Mouse (Mus musculus): Measurements from ENCODE around the gene Negr1. TPM values are rescaled to one million over a fixed set of nuclear protein-coding genes. Genes with fewer than 3 reads are reported as not detected.

Gene Negr1
- total and polyA plus RNA-seq, 3 experiments, result not detected

- TF ChIP-seq ZMIZ1 (IDR thresholded peaks at IDR 0.05; ENCODE audit: low read depth, low read length), result no peak
- no peak for TF ChIP-seq RCOR1 (conservative IDR thresholded peaks at IDR 0.05; ENCODE audit: low read depth, low read length)
- TF ChIP-seq GABPA (IDR thresholded peaks at IDR 0.05; ENCODE audit: insufficient replicate concordance, low read depth, low read length), result no peak
- TF ChIP-seq SIN3A (IDR thresholded peaks at IDR 0.05; ENCODE audit: low read length), result no peak
- no peak for TF ChIP-seq IRF4 (IDR thresholded peaks at IDR 0.05; ENCODE audit: low read depth, low read length)
- no peak for TF ChIP-seq ZC3H11A (IDR thresholded peaks at IDR 0.05; ENCODE audit: low read depth, low read length)
- no peak for TF ChIP-seq MEF2A (IDR thresholded peaks at IDR 0.05; ENCODE audit: borderline replicate concordance, low read depth, low read length)
- TF ChIP-seq POLR2A (IDR thresholded peaks at IDR 0.05; ENCODE audit: low read depth, low read length), result no peak
- no peak for TF ChIP-seq ELF1 (IDR thresholded peaks at IDR 0.05; ENCODE audit: low read depth, low read length)
- TF ChIP-seq JUN (IDR thresholded peaks at IDR 0.05; ENCODE audit: insufficient read depth, low read depth, low read length), result no peak
- no peak for TF ChIP-seq RAD21 (IDR thresholded peaks at IDR 0.05; ENCODE audit: low read depth, low read length)
- TF ChIP-seq UBTF (IDR thresholded peaks at IDR 0.05; ENCODE audit: low read depth, low read length), result no peak
- no peak for TF ChIP-seq ZKSCAN1 (IDR thresholded peaks at IDR 0.05; ENCODE audit: borderline replicate concordance, low read depth, low read length)
- TF ChIP-seq MYC (IDR thresholded peaks at IDR 0.05; ENCODE audit: low read depth, low read length), result no peak
- TF ChIP-seq EP300 (IDR thresholded peaks at IDR 0.05; ENCODE audit: low read length), result no peak
- no peak for TF ChIP-seq CTCF (conservative IDR thresholded peaks at IDR 0.05 in 1 of 2, IDR thresholded peaks at IDR 0.05 in 1 of 2; ENCODE audit: low read depth in 2 of 2, low read length in 2 of 2)
- no peak for TF ChIP-seq JUND (conservative IDR thresholded peaks at IDR 0.05; ENCODE audit: low read depth, low read length)
- TF ChIP-seq MXI1 (IDR thresholded peaks at IDR 0.05; ENCODE audit: low read depth, low read length), result no peak
- no peak for TF ChIP-seq POLR2AphosphoS2 (IDR thresholded peaks at IDR 0.05; ENCODE audit: low read depth, low read length)
- H3K79me2 ChIP-seq (replicated peaks; ENCODE audit: control insufficient read depth, extremely low read depth, insufficient read depth, poor library complexity, severe bottlenecking), result no peaks in the 10 kb centered on the region
- no peak overlapping the region for H3K9ac ChIP-seq (ENCODE audit: insufficient read depth, low read depth)
- no peaks in the 10 kb centered on the region for H3K4me1 ChIP-seq (ENCODE audit: control insufficient read depth in 1 of 2, insufficient read depth in 2 of 2)
- H3K4me3 ChIP-seq (replicated peaks in 1 of 3; ENCODE audit: low read depth in 2 of 3, low read length in 2 of 3, poor library complexity in 1 of 3), result no peak overlapping the region
- DNase-seq (ENCODE audit: extremely low read depth), result no peak
- H3K27ac ChIP-seq (ENCODE audit: insufficient read depth, low read depth), result no peak overlapping the region
- dilution Hi-C loops (cut with MboI; ENCODE audit: extremely low pct_ligation_motif_present, extremely low pct_unique_long_range_greater_than_20kb, low sequenced_read_pairs) (no loop called here), in situ Hi-C loops (cut with MboI; ENCODE audit: low pct_ligation_motif_present, low pct_unique_long_range_greater_than_20kb, low sequenced_read_pairs) (no loop called here)
- no peaks in the 10 kb centered on the region for H3K36me3 ChIP-seq (replicated peaks in 1 of 2; ENCODE audit: control insufficient read depth in 1 of 2, insufficient read depth in 1 of 2, low read length in 1 of 2)
- no peak overlapping the region for H3K4me2 ChIP-seq (ENCODE audit: insufficient read depth, low read depth, poor library complexity, severe bottlenecking)
- H3K27me3 ChIP-seq (replicated peaks), result no peaks in the 10 kb centered on the region
- H3K9me3 ChIP-seq (replicated peaks; ENCODE audit: low read length), result no peaks in the 10 kb centered on the region
Measured at GRCm38 (mm10) chr3:157164840-157165595, 603.4 kb downstream of the Negr1 start.

GRCm38 (mm10) chr3:157181975-157182374 lies 620.4 kb downstream of the Negr1 start:
- TF ChIP-seq ZNF384 (IDR thresholded peaks at IDR 0.05; ENCODE audit: low read depth, low read length), result no peak
- no peak for TF ChIP-seq GABPA (IDR thresholded peaks at IDR 0.05; ENCODE audit: insufficient replicate concordance, low read depth, low read length)
- Histone ChIP-seq H3K27me3 (replicated peaks) (no peaks in the 10 kb centered on the region), H3K36me3 (replicated peaks in 1 of 2; ENCODE audit: control insufficient read depth in 1 of 2, insufficient read depth in 1 of 2, low read length in 1 of 2) (no peaks in the 10 kb centered on the region), H3K79me2 (replicated peaks; ENCODE audit: control insufficient read depth, extremely low read depth, insufficient read depth, poor library complexity, severe bottlenecking) (no peaks in the 10 kb centered on the region), H3K27ac (ENCODE audit: insufficient read depth, low read depth) (no peak overlapping the region), H3K4me2 (ENCODE audit: insufficient read depth, low read depth, poor library complexity, severe bottlenecking) (no peak overlapping the region), H3K9me3 (replicated peaks; ENCODE audit: low read length) (no peaks in the 10 kb centered on the region), H3K9ac (ENCODE audit: insufficient read depth, low read depth) (no peak overlapping the region), H3K4me1 (ENCODE audit: control insufficient read depth in 1 of 2, insufficient read depth in 2 of 2) (no peaks in the 10 kb centered on the region), H3K4me3 (replicated peaks in 1 of 3; ENCODE audit: low read depth in 2 of 3, low read length in 2 of 3, poor library complexity in 1 of 3) (no peak overlapping the region)
- in situ Hi-C loops (cut with MboI; ENCODE audit: low pct_ligation_motif_present, low pct_unique_long_range_greater_than_20kb, low sequenced_read_pairs), result no loop called here
- DNase-seq (ENCODE audit: extremely low read depth), result no peak
- dilution Hi-C loops (cut with MboI; ENCODE audit: extremely low pct_ligation_motif_present, extremely low pct_unique_long_range_greater_than_20kb, low sequenced_read_pairs), result no loop called here
